Mouse (Mus musculus): ENCODE measurements around the gene Mmachc. TPM values are rescaled to one million over a fixed set of nuclear protein-coding genes. Genes with fewer than 3 reads are reported as not detected.

Mmachc gene
- total RNA-seq, 2 experiments from 2014 or later: 15.4 to 16.8 TPM

GRCm38 (mm10) chr4:116659474-116659873 lies 48.7 kb downstream of the Mmachc start:
- peak in 1 of 2 experiments; percentile 73 for DNase-seq (ENCODE audit: extremely low spot score in 1 of 2, low spot score in 2 of 2)
- intact Hi-C loops (cut with DNase I): no loop called here

GRCm38 (mm10) chr4:116657971-116658370 lies 50.2 kb downstream of the Mmachc start:
- no peak for DNase-seq (ENCODE audit: extremely low spot score in 1 of 2, low spot score in 2 of 2)
- intact Hi-C loops (cut with DNase I): no loop called here

DNA sequence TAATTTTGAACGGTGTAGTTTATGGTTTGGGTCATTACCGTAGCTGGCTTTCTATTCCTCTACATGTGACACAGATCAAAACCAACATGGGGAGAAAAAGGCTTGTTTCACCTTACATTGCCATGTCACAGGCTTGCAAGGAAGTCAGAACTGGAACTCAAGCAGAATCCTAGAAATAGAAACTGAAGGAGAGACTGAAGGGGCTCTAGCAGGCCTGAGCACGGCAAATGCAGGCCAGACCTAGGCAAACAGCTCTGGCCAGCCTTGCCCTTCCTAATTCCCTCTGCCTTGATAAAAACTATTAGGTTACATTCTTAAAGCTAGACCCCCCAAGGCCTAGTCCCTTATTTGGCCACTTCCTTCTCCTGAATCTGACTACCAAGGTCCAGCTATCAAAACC lies 52.5 kb downstream of the Mmachc start:
- intact Hi-C loops (cut with DNase I): no loop called here
- DNase-seq (ENCODE audit: extremely low spot score in 1 of 2, low spot score in 2 of 2): no peak

GRCm38 (mm10) chr4:116655100-116655499 lies 53.1 kb downstream of the Mmachc start:
- no peak for DNase-seq (ENCODE audit: extremely low spot score in 1 of 2, low spot score in 2 of 2)
- intact Hi-C loops (cut with DNase I): no loop called here

DNA sequence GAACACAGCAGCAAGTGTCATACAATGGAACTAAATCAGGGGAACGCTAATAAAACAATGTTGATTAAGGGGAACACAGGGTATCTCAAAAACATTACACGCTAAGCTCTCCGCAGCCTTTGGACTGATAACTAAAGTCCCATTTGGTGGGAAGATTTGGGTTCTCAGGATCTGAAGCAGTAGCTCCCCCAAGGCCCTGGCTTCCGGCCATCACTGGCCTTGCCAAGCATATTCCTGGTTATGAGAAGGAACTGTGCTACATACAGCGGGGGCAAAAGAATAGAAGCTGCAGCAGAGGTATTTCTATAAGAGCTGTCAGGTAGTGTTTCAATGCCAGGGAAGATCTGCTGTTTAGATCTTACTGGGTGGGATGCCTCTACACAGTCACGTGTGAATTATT lies 55.0 kb downstream of the Mmachc start:
- no peak for DNase-seq (ENCODE audit: extremely low spot score in 1 of 2, low spot score in 2 of 2)
- intact Hi-C loops (cut with DNase I): loop anchor here (5.0 kb wide), 1 partner anchor 34 kb away; the partner anchor contains the start of gene Prdx1

Other genes with a start within 250 kb of the Mmachc start
- 100 to 1,000 TPM; 106 to 119 TPM for gene Mast2, start 244.2 kb downstream of the Mmachc start, total RNA-seq (2021)
- gene Ipp, start 200.9 kb downstream of the Mmachc start, total RNA-seq (2021): 10 to 100 TPM; 17.4 to 18.9 TPM
- gene Tmem69, start 152.5 kb downstream of the Mmachc start, total RNA-seq (2021): 10 to 100 TPM; 10.9 to 12.6 TPM
- gene Gpbp1l1, start 150.7 kb downstream of the Mmachc start, total RNA-seq (2021): 10 to 100 TPM; 25.3 to 28.0 TPM
- 1 to 10 TPM; 3.5 to 3.9 TPM for gene Ccdc17, start 111.8 kb downstream of the Mmachc start, total RNA-seq (2021)
- 10 to 100 TPM; 74.7 to 78.1 TPM for gene Nasp, start 80.5 kb downstream of the Mmachc start, total RNA-seq (2021)
- 100 to 1,000 TPM; 594 to 625 TPM for gene Akr1a1, start 56.7 kb downstream of the Mmachc start, total RNA-seq (2021)
- gene Prdx1, start 22.9 kb downstream of the Mmachc start, total RNA-seq (2021): 100 to 1,000 TPM; 173 to 197 TPM
- 1 to 10 TPM; 3.2 to 3.3 TPM for gene Ccdc163, start 103 bp upstream of the Mmachc start, total RNA-seq (2021)
- gene Tesk2, start 12.5 kb upstream of the Mmachc start, total RNA-seq (2021): 1 to 10 TPM; 1.9 to 2.6 TPM
- 10 to 100 TPM; 15.2 to 16.1 TPM for gene Toe1, start 99.2 kb upstream of the Mmachc start, total RNA-seq (2021)
- gene Mutyh, start 99.3 kb upstream of the Mmachc start, total RNA-seq (2021): 1 to 10 TPM; 2.0 to 3.5 TPM
- under 1 TPM; 0.77 to 0.79 TPM for gene Hpdl, start 113.3 kb upstream of the Mmachc start, total RNA-seq (2021)
- gene Zswim5, start 169.0 kb upstream of the Mmachc start, total RNA-seq (2021): 1 to 10 TPM; 7.6 to 8.4 TPM